Mouse (Mus musculus): ENCODE measurements around the gene Serinc5. TPM values are rescaled to one million over a fixed set of nuclear protein-coding genes. Genes with fewer than 3 reads are reported as not detected.
A peak's percentile ranks its signal among the peaks of the same experiment; 100 is the strongest.

Serinc5 gene
- polyA plus RNA-seq (2011; ENCODE audit: insufficient read depth, insufficient read length, low read depth, missing spikeins), result 19.7 TPM in 2 replicates

DNA sequence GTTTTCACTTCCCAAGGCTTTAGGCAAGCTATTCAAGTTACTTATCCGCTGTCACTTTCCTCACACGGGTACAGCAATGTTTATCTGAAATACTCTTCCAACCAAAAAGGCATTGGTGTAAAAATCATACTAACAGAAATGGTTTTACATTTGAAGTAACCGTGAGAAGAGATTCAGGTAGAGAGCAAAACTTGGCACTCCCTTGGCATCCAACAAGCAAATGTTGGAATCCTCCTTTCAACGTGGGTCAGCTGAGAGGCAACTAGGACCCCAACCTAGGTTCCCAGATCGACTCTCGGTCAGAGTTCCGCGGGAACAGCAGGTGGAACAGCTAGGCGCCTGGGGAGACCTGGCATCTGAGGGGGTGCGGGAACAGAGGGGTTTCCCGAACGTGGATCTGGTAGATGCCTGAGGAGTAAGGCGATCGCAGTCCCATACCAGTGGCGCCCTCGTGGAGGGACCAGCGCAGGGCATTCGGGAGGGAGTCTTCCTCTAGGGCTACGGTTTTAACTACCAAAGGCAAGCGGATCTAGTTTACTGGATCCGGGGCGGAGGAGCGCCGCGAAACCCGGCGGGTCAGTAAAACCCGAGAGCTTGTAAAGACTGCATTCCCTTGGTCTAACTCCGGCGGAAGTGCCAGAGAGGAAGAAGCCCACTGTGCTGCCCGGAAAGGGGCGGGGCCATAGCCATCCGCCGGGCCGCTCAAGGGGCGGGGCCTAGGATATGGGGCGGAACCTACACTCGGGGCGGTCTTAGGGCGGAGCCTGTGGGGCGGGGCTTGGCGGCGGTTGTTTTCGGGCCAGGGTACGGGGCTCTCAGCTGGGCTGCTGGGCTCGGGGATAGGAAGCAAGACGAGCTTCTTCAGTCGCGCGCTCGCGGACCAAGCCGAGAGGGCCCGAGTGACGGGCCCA, at the start of gene Serinc5:
Gene Serinc5 (plus strand): TSS at position 781 of the 911 bp plus-strand sequence.
- Histone ChIP-seq H3K27me3 (ENCODE audit: control insufficient read depth, insufficient read depth, low read length, poor library complexity, severe bottlenecking) (no peaks in the 10 kb centered on the region), H3K4me3 (ENCODE audit: low read depth, low read length) (peak within 1 kb of the TSS; percentile 89), H3K27ac (ENCODE audit: insufficient read depth, low read length) (peak within 1 kb of the TSS; percentile 27; the same call in 1 of the 2 replicates), H3K4me1 (ENCODE audit: control insufficient read depth, insufficient read depth, low read length) (no peaks in the 10 kb centered on the region), H3K9ac (ENCODE audit: low read depth, poor library complexity, severe bottlenecking) (peak within 1 kb of the TSS; percentile 72), H3K9me3 (replicated peaks; ENCODE audit: control insufficient read depth, insufficient read depth, low read length, poor library complexity, severe bottlenecking) (no peaks in the 10 kb centered on the region), H3K36me3 (ENCODE audit: control insufficient read depth, insufficient read depth, low read length, poor library complexity, severe bottlenecking) (no peaks in the 10 kb centered on the region)
- no peak for TF ChIP-seq EP300 (IDR thresholded peaks at IDR 0.05; ENCODE audit: insufficient read depth, low read depth, low read length)
- TF ChIP-seq POLR2A (IDR thresholded peaks at IDR 0.05; ENCODE audit: insufficient read depth, low read length), result peak; percentile 37

GRCm38 (mm10) chr13:92576072-92576471, 34.8 kb upstream of the Serinc5 start, which contains the start of gene Spz1:
Spz1 (minus strand) TSS chr13:92576172.
- H3K36me3 ChIP-seq (ENCODE audit: control insufficient read depth, insufficient read depth, low read length, poor library complexity, severe bottlenecking), result no peaks in the 10 kb centered on the region
- TF ChIP-seq CTCF (IDR thresholded peaks at IDR 0.05; ENCODE audit: low read depth, low read length) (no peak), EP300 (IDR thresholded peaks at IDR 0.05; ENCODE audit: insufficient read depth, low read depth, low read length) (no peak), POLR2A (IDR thresholded peaks at IDR 0.05; ENCODE audit: insufficient read depth, low read length) (no peak)
- H3K4me1 ChIP-seq (ENCODE audit: control insufficient read depth, insufficient read depth, low read length), result peaks cover 2% of the 10 kb centered on the region
- no peak within 1 kb of the TSS for H3K27ac ChIP-seq (ENCODE audit: insufficient read depth, low read length)
- no peaks in the 10 kb centered on the region for H3K9me3 ChIP-seq (replicated peaks; ENCODE audit: control insufficient read depth, insufficient read depth, low read length, poor library complexity, severe bottlenecking)
- no peak within 1 kb of the TSS for H3K4me3 ChIP-seq (ENCODE audit: low read depth, low read length)
- H3K9ac ChIP-seq (ENCODE audit: low read depth, poor library complexity, severe bottlenecking), result no peak within 1 kb of the TSS
- no peaks in the 10 kb centered on the region; the same call in 1 of the 2 replicates for H3K27me3 ChIP-seq (ENCODE audit: control insufficient read depth, insufficient read depth, low read length, poor library complexity, severe bottlenecking)

DNA sequence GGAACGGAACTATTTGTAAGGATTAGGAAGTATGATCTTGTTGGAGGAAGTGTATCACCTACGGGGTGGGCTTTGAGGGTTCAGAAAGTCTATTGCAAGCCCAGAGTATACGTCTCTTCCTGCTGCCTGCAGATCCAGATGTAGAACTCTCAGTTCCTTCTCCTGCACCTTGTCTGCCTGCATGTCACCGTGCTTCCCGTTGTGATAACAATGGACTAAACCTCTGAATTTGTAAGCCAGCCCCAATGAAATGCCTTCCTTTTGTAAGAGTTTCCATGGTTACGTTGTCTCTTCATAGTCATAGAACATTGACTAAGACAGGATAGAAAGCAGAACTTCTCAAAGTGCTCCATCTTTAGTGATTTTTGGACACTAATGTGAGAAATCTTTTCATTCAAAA, 34.2 kb upstream of the Serinc5 start:
- Histone ChIP-seq H3K9me3 (replicated peaks; ENCODE audit: control insufficient read depth, insufficient read depth, low read length, poor library complexity, severe bottlenecking) (no peaks in the 10 kb centered on the region), H3K36me3 (ENCODE audit: control insufficient read depth, insufficient read depth, low read length, poor library complexity, severe bottlenecking) (no peaks in the 10 kb centered on the region), H3K4me3 (ENCODE audit: low read depth, low read length) (no peak overlapping the region), H3K4me1 (ENCODE audit: control insufficient read depth, insufficient read depth, low read length) (peaks cover 2% of the 10 kb centered on the region), H3K27ac (ENCODE audit: insufficient read depth, low read length) (no peak overlapping the region), H3K9ac (ENCODE audit: low read depth, poor library complexity, severe bottlenecking) (no peak overlapping the region), H3K27me3 (ENCODE audit: control insufficient read depth, insufficient read depth, low read length, poor library complexity, severe bottlenecking) (no peaks in the 10 kb centered on the region; the same call in 1 of the 2 replicates)
- no peak for TF ChIP-seq CTCF (IDR thresholded peaks at IDR 0.05; ENCODE audit: low read depth, low read length)
- TF ChIP-seq EP300 (IDR thresholded peaks at IDR 0.05; ENCODE audit: insufficient read depth, low read depth, low read length), result no peak
- TF ChIP-seq POLR2A (IDR thresholded peaks at IDR 0.05; ENCODE audit: insufficient read depth, low read length), result no peak

DNA sequence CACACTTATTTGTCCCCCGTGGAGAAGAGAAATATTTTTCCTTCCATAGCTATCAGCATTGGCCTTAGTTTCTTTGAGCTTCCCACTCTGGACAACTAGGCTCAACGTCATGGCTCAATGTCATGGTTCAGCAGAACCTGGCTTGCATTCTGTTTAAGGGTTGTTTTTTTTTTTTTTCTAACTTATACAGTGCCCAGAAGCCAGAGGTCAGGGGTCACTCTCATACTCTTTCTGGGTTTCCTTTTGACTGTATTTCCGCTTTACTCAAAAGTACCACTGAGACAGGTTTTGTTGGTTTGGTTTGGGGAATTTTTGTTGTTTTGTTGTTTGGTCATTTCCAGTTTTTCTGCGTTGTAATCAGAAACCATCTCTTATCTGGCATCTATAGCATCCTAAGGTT, 32.7 kb upstream of the Serinc5 start:
- no peaks in the 10 kb centered on the region for H3K36me3 ChIP-seq (ENCODE audit: control insufficient read depth, insufficient read depth, low read length, poor library complexity, severe bottlenecking)
- peaks cover 2% of the 10 kb centered on the region for H3K4me1 ChIP-seq (ENCODE audit: control insufficient read depth, insufficient read depth, low read length)
- H3K9ac ChIP-seq (ENCODE audit: low read depth, poor library complexity, severe bottlenecking), result no peak overlapping the region
- H3K4me3 ChIP-seq (ENCODE audit: low read depth, low read length), result no peak overlapping the region
- no peak for TF ChIP-seq POLR2A (IDR thresholded peaks at IDR 0.05; ENCODE audit: insufficient read depth, low read length)
- TF ChIP-seq EP300 (IDR thresholded peaks at IDR 0.05; ENCODE audit: insufficient read depth, low read depth, low read length), result no peak
- no peak for TF ChIP-seq CTCF (IDR thresholded peaks at IDR 0.05; ENCODE audit: low read depth, low read length)
- no peak overlapping the region for H3K27ac ChIP-seq (ENCODE audit: insufficient read depth, low read length)
- no peaks in the 10 kb centered on the region for H3K9me3 ChIP-seq (replicated peaks; ENCODE audit: control insufficient read depth, insufficient read depth, low read length, poor library complexity, severe bottlenecking)
- H3K27me3 ChIP-seq (ENCODE audit: control insufficient read depth, insufficient read depth, low read length, poor library complexity, severe bottlenecking), result no peaks in the 10 kb centered on the region; the same call in 1 of the 2 replicates

DNA sequence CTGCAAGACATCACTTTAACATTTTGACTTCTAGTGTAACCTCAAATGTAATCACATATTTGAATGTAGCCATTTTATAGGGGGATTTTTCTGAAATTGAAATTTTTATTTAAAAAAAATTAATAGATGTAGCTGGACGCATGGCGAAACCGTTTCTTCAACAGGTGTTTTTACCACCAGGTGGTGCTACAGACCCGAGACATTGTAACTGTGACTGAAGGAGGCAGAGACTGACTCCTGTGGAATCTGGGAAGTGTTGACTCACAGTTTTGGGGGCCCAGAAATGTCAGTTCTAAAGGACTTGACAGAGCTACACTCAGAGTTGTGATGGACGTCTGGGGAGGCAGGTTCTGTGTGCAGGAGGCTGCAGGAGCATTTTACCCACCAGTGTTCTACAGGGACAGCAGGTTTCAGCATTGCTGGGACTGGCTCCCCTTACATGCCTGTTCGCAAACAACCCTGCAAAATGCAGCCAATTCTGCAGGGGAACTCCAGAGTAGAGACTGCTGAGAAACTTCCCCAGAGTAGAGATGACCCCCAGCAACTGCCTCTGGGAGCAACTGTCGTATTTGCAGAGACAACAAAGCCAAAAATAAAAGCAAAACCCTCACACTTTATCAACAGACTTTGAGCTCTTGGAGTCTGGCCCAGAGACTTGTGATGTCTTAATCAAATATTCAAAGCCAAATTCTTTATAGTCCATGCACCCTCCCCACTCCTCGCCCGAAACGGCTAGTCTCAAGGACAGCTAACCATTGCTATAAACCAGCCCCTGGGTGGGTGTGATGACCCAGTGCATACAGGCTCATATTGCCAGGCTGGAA, 30.5 kb upstream of the Serinc5 start:
- no peak overlapping the region for H3K27ac ChIP-seq (ENCODE audit: insufficient read depth, low read length)
- H3K4me3 ChIP-seq (ENCODE audit: low read depth, low read length), result no peak overlapping the region
- TF ChIP-seq POLR2A (IDR thresholded peaks at IDR 0.05; ENCODE audit: insufficient read depth, low read length) (no peak), CTCF (IDR thresholded peaks at IDR 0.05; ENCODE audit: low read depth, low read length) (peak; percentile 27), EP300 (IDR thresholded peaks at IDR 0.05; ENCODE audit: insufficient read depth, low read depth, low read length) (no peak)
- peaks cover 2% of the 10 kb centered on the region for H3K4me1 ChIP-seq (ENCODE audit: control insufficient read depth, insufficient read depth, low read length)
- no peak overlapping the region for H3K9ac ChIP-seq (ENCODE audit: low read depth, poor library complexity, severe bottlenecking)
- no peaks in the 10 kb centered on the region for H3K27me3 ChIP-seq (ENCODE audit: control insufficient read depth, insufficient read depth, low read length, poor library complexity, severe bottlenecking)
- H3K9me3 ChIP-seq (replicated peaks; ENCODE audit: control insufficient read depth, insufficient read depth, low read length, poor library complexity, severe bottlenecking), result no peaks in the 10 kb centered on the region
- H3K36me3 ChIP-seq (ENCODE audit: control insufficient read depth, insufficient read depth, low read length, poor library complexity, severe bottlenecking), result no peaks in the 10 kb centered on the region
